Mouse (Mus musculus): Measurements from ENCODE around the gene Wipi1. TPM values are rescaled to one million over a fixed set of nuclear protein-coding genes. Genes with fewer than 3 reads are reported as not detected.

Gene Wipi1
- polyA plus RNA-seq, 1 experiment from 2014 or later = 18.2 TPM

- Histone ChIP-seq H3K9me3 (ENCODE audit: control insufficient read depth, low read length) (no peaks in the 10 kb centered on the region), H3K27ac (ENCODE audit: low read depth) (peak overlapping the region; percentile 74), H3K27me3 (replicated peaks; ENCODE audit: control insufficient read depth, insufficient read depth, low read length) (no peaks in the 10 kb centered on the region), H3K4me1 (replicated peaks; ENCODE audit: control insufficient read depth, insufficient read depth, low read length) (peaks cover 12% of the 10 kb centered on the region), H3K4me3 (ENCODE audit: low read depth, low read length) (no peak overlapping the region), H3K9ac (ENCODE audit: low read length) (no peak overlapping the region), H3K36me3 (ENCODE audit: control insufficient read depth, insufficient read depth, low read length) (peaks cover 15% of the 10 kb centered on the region), H3K4me2 (ENCODE audit: low read length) (no peak overlapping the region)
- ATAC-seq (replicated peaks; ENCODE audit: low FRiP score, low TSS enrichment, low read depth) (peak; percentile 57; the same call in 1 of the 2 replicates), DNase-seq (ENCODE audit: low spot score) (peak; percentile 62)
- WGBS = 19% methylated on average over 6 of the region's 6 CpGs
These were observed 18.4 kb downstream of the Wipi1 start for GRCm38 (mm10) chr11:109593200-109593981.

- H3K36me3 ChIP-seq (ENCODE audit: control insufficient read depth, insufficient read depth, low read length) = peaks cover 10% of the 10 kb centered on the region
- WGBS = 78% methylated on average over 4 of the region's 4 CpGs
- no peak overlapping the region for H3K27ac ChIP-seq (ENCODE audit: low read depth)
- no peak for DNase-seq (ENCODE audit: low spot score)
- ATAC-seq (replicated peaks; ENCODE audit: low FRiP score, low TSS enrichment, low read depth) = no peak
- H3K4me3 ChIP-seq (ENCODE audit: low read depth, low read length) = no peak overlapping the region
- no peaks in the 10 kb centered on the region for H3K9me3 ChIP-seq (ENCODE audit: control insufficient read depth, low read length)
- H3K4me1 ChIP-seq (replicated peaks; ENCODE audit: control insufficient read depth, insufficient read depth, low read length) = peaks cover 12% of the 10 kb centered on the region
- no peaks in the 10 kb centered on the region for H3K27me3 ChIP-seq (replicated peaks; ENCODE audit: control insufficient read depth, insufficient read depth, low read length)
- no peak overlapping the region for H3K9ac ChIP-seq (ENCODE audit: low read length)
- no peak overlapping the region for H3K4me2 ChIP-seq (ENCODE audit: low read length)
These were observed 20.3 kb downstream of the Wipi1 start for GRCm38 (mm10) chr11:109591511-109591910.

- Histone ChIP-seq H3K27me3 (replicated peaks; ENCODE audit: control insufficient read depth, insufficient read depth, low read length) (no peaks in the 10 kb centered on the region), H3K9ac (ENCODE audit: low read length) (no peak overlapping the region), H3K36me3 (ENCODE audit: control insufficient read depth, insufficient read depth, low read length) (peaks cover 2% of the 10 kb centered on the region), H3K9me3 (ENCODE audit: control insufficient read depth, low read length) (no peaks in the 10 kb centered on the region), H3K4me2 (ENCODE audit: low read length) (no peak overlapping the region), H3K4me3 (ENCODE audit: low read depth, low read length) (no peak overlapping the region), H3K4me1 (replicated peaks; ENCODE audit: control insufficient read depth, insufficient read depth, low read length) (peaks cover 12% of the 10 kb centered on the region), H3K27ac (ENCODE audit: low read depth) (no peak overlapping the region)
- ATAC-seq (replicated peaks; ENCODE audit: low FRiP score, low TSS enrichment, low read depth) (no peak), DNase-seq (ENCODE audit: low spot score) (no peak)
- WGBS = 80% methylated on average over 8 of the region's 8 CpGs
These were observed 21.8 kb downstream of the Wipi1 start for GRCm38 (mm10) chr11:109590012-109590411.

GRCm38 (mm10) chr11:109587638-109588374, 24.0 kb downstream of the Wipi1 start:
- peak; percentile 63 for DNase-seq (ENCODE audit: low spot score)
- Histone ChIP-seq H3K27ac (ENCODE audit: low read depth) (0 out of 2 replicates have a peak overlapping the region, but pooled peaks have one; percentile 57), H3K4me1 (replicated peaks; ENCODE audit: control insufficient read depth, insufficient read depth, low read length) (no peaks in the 10 kb centered on the region), H3K27me3 (replicated peaks; ENCODE audit: control insufficient read depth, insufficient read depth, low read length) (no peaks in the 10 kb centered on the region), H3K4me2 (ENCODE audit: low read length) (no peak overlapping the region), H3K4me3 (ENCODE audit: low read depth, low read length) (no peak overlapping the region), H3K36me3 (ENCODE audit: control insufficient read depth, insufficient read depth, low read length) (0 out of 2 replicates have a peak, but pooled peaks cover 7% of the 10 kb centered on the region), H3K9ac (ENCODE audit: low read length) (no peak overlapping the region), H3K9me3 (ENCODE audit: control insufficient read depth, low read length) (no peaks in the 10 kb centered on the region)
- WGBS = 54% methylated on average over 15 of the region's 15 CpGs
- peak; percentile 54; the same call in 1 of the 2 replicates for ATAC-seq (replicated peaks; ENCODE audit: low FRiP score, low TSS enrichment, low read depth)

GRCm38 (mm10) chr11:109587019-109587418, 24.7 kb downstream of the Wipi1 start:
- no peak overlapping the region for H3K4me2 ChIP-seq (ENCODE audit: low read length)
- ATAC-seq (replicated peaks; ENCODE audit: low FRiP score, low TSS enrichment, low read depth) = no peak

GRCm38 (mm10) chr11:109586424-109586823, 25.3 kb downstream of the Wipi1 start:
- Histone ChIP-seq H3K4me3 (ENCODE audit: low read depth, low read length) (no peak overlapping the region), H3K9me3 (ENCODE audit: control insufficient read depth, low read length) (no peaks in the 10 kb centered on the region), H3K4me2 (ENCODE audit: low read length) (no peak overlapping the region), H3K27me3 (replicated peaks; ENCODE audit: control insufficient read depth, insufficient read depth, low read length) (no peaks in the 10 kb centered on the region), H3K9ac (ENCODE audit: low read length) (no peak overlapping the region), H3K27ac (ENCODE audit: low read depth) (no peak overlapping the region), H3K4me1 (replicated peaks; ENCODE audit: control insufficient read depth, insufficient read depth, low read length) (no peaks in the 10 kb centered on the region), H3K36me3 (ENCODE audit: control insufficient read depth, insufficient read depth, low read length) (0 out of 2 replicates have a peak, but pooled peaks cover 13% of the 10 kb centered on the region)
- DNase-seq (ENCODE audit: low spot score) = no peak
- 79% methylated on average over 2 of the region's 2 CpGs for WGBS
- no peak for ATAC-seq (replicated peaks; ENCODE audit: low FRiP score, low TSS enrichment, low read depth)

More at GRCm38 (mm10) chr11:109587019-109587418, 24.7 kb downstream of the Wipi1 start:
- peak overlapping the region; percentile 29; the same call in 1 of the 2 replicates for H3K27ac ChIP-seq (ENCODE audit: low read depth)
- H3K4me3 ChIP-seq (ENCODE audit: low read depth, low read length) = no peak overlapping the region
- 0 out of 2 replicates have a peak, but pooled peaks cover 9% of the 10 kb centered on the region for H3K36me3 ChIP-seq (ENCODE audit: control insufficient read depth, insufficient read depth, low read length)
- no peaks in the 10 kb centered on the region for H3K27me3 ChIP-seq (replicated peaks; ENCODE audit: control insufficient read depth, insufficient read depth, low read length)
- DNase-seq (ENCODE audit: low spot score) = no peak
- WGBS = 41% methylated on average over 13 of the region's 13 CpGs
- H3K4me1 ChIP-seq (replicated peaks; ENCODE audit: control insufficient read depth, insufficient read depth, low read length) = no peaks in the 10 kb centered on the region
- H3K9ac ChIP-seq (ENCODE audit: low read length) = no peak overlapping the region
- no peaks in the 10 kb centered on the region for H3K9me3 ChIP-seq (ENCODE audit: control insufficient read depth, low read length)

GRCm38 (mm10) chr11:109584843-109585713, 26.7 kb downstream of the Wipi1 start:
- Histone ChIP-seq H3K4me2 (ENCODE audit: low read length) (no peak overlapping the region), H3K27ac (ENCODE audit: low read depth) (no peak overlapping the region), H3K36me3 (ENCODE audit: control insufficient read depth, insufficient read depth, low read length) (peaks cover 16% of the 10 kb centered on the region), H3K9ac (ENCODE audit: low read length) (no peak overlapping the region), H3K27me3 (replicated peaks; ENCODE audit: control insufficient read depth, insufficient read depth, low read length) (no peaks in the 10 kb centered on the region), H3K4me3 (ENCODE audit: low read depth, low read length) (no peak overlapping the region), H3K9me3 (ENCODE audit: control insufficient read depth, low read length) (no peaks in the 10 kb centered on the region), H3K4me1 (replicated peaks; ENCODE audit: control insufficient read depth, insufficient read depth, low read length) (no peaks in the 10 kb centered on the region)
- ATAC-seq (replicated peaks; ENCODE audit: low FRiP score, low TSS enrichment, low read depth) = 0 out of 2 replicates have a peak, but pooled peaks have one; percentile 20
- WGBS = 48% methylated on average over 11 of the region's 11 CpGs
- DNase-seq (ENCODE audit: low spot score) = peak; percentile 83

GRCm38 (mm10) chr11:109583986-109584385, 27.8 kb downstream of the Wipi1 start:
- no peak overlapping the region for H3K9ac ChIP-seq (ENCODE audit: low read length)

More at GRCm38 (mm10) chr11:109583986-109584385, 27.8 kb downstream of the Wipi1 start:
- Histone ChIP-seq H3K4me2 (ENCODE audit: low read length) (no peak overlapping the region), H3K27me3 (replicated peaks; ENCODE audit: control insufficient read depth, insufficient read depth, low read length) (no peaks in the 10 kb centered on the region), H3K27ac (ENCODE audit: low read depth) (no peak overlapping the region), H3K4me3 (ENCODE audit: low read depth, low read length) (no peak overlapping the region), H3K36me3 (ENCODE audit: control insufficient read depth, insufficient read depth, low read length) (peaks cover 19% of the 10 kb centered on the region), H3K9me3 (ENCODE audit: control insufficient read depth, low read length) (no peaks in the 10 kb centered on the region), H3K4me1 (replicated peaks; ENCODE audit: control insufficient read depth, insufficient read depth, low read length) (no peaks in the 10 kb centered on the region)
- ATAC-seq (replicated peaks; ENCODE audit: low FRiP score, low TSS enrichment, low read depth) (no peak), DNase-seq (ENCODE audit: low spot score) (no peak)
- WGBS = 70% methylated on average over 14 of the region's 14 CpGs

Data from intestine, embryonic 14.5 days (tissue).